Mouse (Mus musculus) embryonic facial prominence, embryonic 15.5 days (tissue): Measurements from ENCODE around the gene Kalrn. TPM values are rescaled to one million over a fixed set of nuclear protein-coding genes. Genes with fewer than 3 reads are reported as not detected.

ENCODE experiments used
- ATAC-seq: fragments of 200-750 bp; cut with Nextera tagmentation; 2 replicates; pipeline ENCODE4 v1.8.0; 2017; ENCODE audit warnings: low read depth, moderate TSS enrichment; ENCODE audit not compliant: insufficient number of reproducible peaks, low FRiP score, low TSS enrichment
- H3K27ac ChIP-seq: fragments of 300-500 bp; sonication (generic); replicated peaks from 2 replicates; pipeline ENCODE4 v1.5.1; 2015; ENCODE audit warnings: mild to moderate bottlenecking, inconsistent platforms
- H3K27me3 ChIP-seq: fragments of 300-500 bp; sonication (generic); 2 replicates; pipeline ENCODE4 v1.6.1; 2015; ENCODE audit warnings: inconsistent platforms
- H3K36me3 ChIP-seq: fragments of 300-500 bp; sonication (generic); 2 replicates; pipeline ENCODE4 v1.6.1; 2015; ENCODE audit warnings: mild to moderate bottlenecking, inconsistent platforms
- H3K4me1 ChIP-seq: fragments of 300-500 bp; sonication (generic); 2 replicates; pipeline ENCODE4 v1.6.1; 2015; ENCODE audit warnings: inconsistent platforms
- H3K4me2 ChIP-seq: fragments of 300-500 bp; sonication (generic); replicated peaks from 2 replicates; pipeline ENCODE4 v1.6.1; 2015; ENCODE audit warnings: mild to moderate bottlenecking, inconsistent platforms
- H3K4me3 ChIP-seq: fragments of 300-500 bp; sonication (generic); replicated peaks from 2 replicates; pipeline ENCODE4 v1.5.1; 2015; ENCODE audit warnings: mild to moderate bottlenecking, inconsistent platforms
- H3K9ac ChIP-seq: fragments of 300-500 bp; sonication (generic); 2 replicates; pipeline ENCODE4 v1.6.1; 2015; ENCODE audit warnings: inconsistent platforms
- H3K9me3 ChIP-seq: fragments of 300-500 bp; sonication (generic); replicated peaks from 2 replicates; pipeline ENCODE4 v1.6.1; 2016; ENCODE audit warnings: inconsistent platforms
- WGBS: fragments of 180-500 bp; shearing (Covaris S2); methylation state at CpG from one replicate; pipeline ENCODE4 v1.1.7; 2015; 5-methylcytosine and 5-hydroxymethylcytosine counted together
- polyA plus RNA-seq: library from polyadenylated mRNA; unstranded; fragments of >200 nt; fragmentation: Nextera tagmentation; extraction: Ambion mirVana; gene quantifications from 2 replicates; pipeline ENCODE4 v1.2.1, GENCODE M21; 2015

Kalrn gene
- polyA plus RNA-seq, 1 experiment from 2014 or later, result 14.3 TPM

- H3K36me3 ChIP-seq, result no peaks in the 10 kb centered on the region
Measured at GRCm38 (mm10) chr16:34279654-34280383, 293.5 kb downstream of the Kalrn start.

GRCm38 (mm10) chr16:34278249-34278790 is 295.0 kb downstream of the Kalrn start:
- ATAC-seq, result no peak
- H3K9me3 ChIP-seq, result no peaks in the 10 kb centered on the region
- H3K27me3 ChIP-seq, result no peaks in the 10 kb centered on the region
- no peaks in the 10 kb centered on the region for H3K36me3 ChIP-seq
- H3K4me3 ChIP-seq, result no peak overlapping the region
- 20% methylated on average over 4 of the region's 4 CpGs for WGBS
- H3K4me2 ChIP-seq, result no peak overlapping the region
- no peak overlapping the region for H3K27ac ChIP-seq
- H3K4me1 ChIP-seq, result 0 out of 2 replicates have a peak, but pooled peaks cover 2% of the 10 kb centered on the region
- H3K9ac ChIP-seq, result no peak overlapping the region

More at GRCm38 (mm10) chr16:34279654-34280383, 293.5 kb downstream of the Kalrn start:
- Histone ChIP-seq H3K27me3 (no peaks in the 10 kb centered on the region), H3K9me3 (no peaks in the 10 kb centered on the region), H3K4me3 (no peak overlapping the region), H3K9ac (no peak overlapping the region), H3K4me1 (no peaks in the 10 kb centered on the region), H3K4me2 (no peak overlapping the region), H3K27ac (no peak overlapping the region)
- 77% methylated on average over 7 of the region's 7 CpGs for WGBS
- no peak for ATAC-seq

- Histone ChIP-seq H3K9me3 (no peaks in the 10 kb centered on the region), H3K36me3 (no peaks in the 10 kb centered on the region), H3K4me1 (0 out of 2 replicates have a peak, but pooled peaks cover 2% of the 10 kb centered on the region), H3K4me2 (no peak overlapping the region), H3K27me3 (no peaks in the 10 kb centered on the region), H3K27ac (no peak overlapping the region), H3K9ac (no peak overlapping the region), H3K4me3 (no peak overlapping the region)
- no peak for ATAC-seq
Measured at GRCm38 (mm10) chr16:34274607-34275006, 298.7 kb downstream of the Kalrn start.

GRCm38 (mm10) chr16:34271476-34271875 is 301.9 kb downstream of the Kalrn start:
- no peaks in the 10 kb centered on the region for H3K27me3 ChIP-seq
- no peak overlapping the region for H3K27ac ChIP-seq
- H3K4me1 ChIP-seq, result 0 out of 2 replicates have a peak, but pooled peaks cover 2% of the 10 kb centered on the region
- H3K4me2 ChIP-seq, result no peak overlapping the region
- H3K4me3 ChIP-seq, result no peak overlapping the region
- H3K9ac ChIP-seq, result no peak overlapping the region
- no peaks in the 10 kb centered on the region for H3K9me3 ChIP-seq
- 92% methylated on average over 5 of the region's 5 CpGs for WGBS
- ATAC-seq, result no peak
- no peaks in the 10 kb centered on the region for H3K36me3 ChIP-seq

GRCm38 (mm10) chr16:34270681-34271080 is 302.7 kb downstream of the Kalrn start:
- Histone ChIP-seq H3K4me3 (no peak overlapping the region), H3K4me2 (no peak overlapping the region), H3K4me1 (0 out of 2 replicates have a peak, but pooled peaks cover 2% of the 10 kb centered on the region), H3K27me3 (no peaks in the 10 kb centered on the region), H3K9me3 (no peaks in the 10 kb centered on the region), H3K36me3 (no peaks in the 10 kb centered on the region), H3K9ac (no peak overlapping the region), H3K27ac (no peak overlapping the region)
- WGBS, result 84% methylated on average over 2 of the region's 2 CpGs
- no peak for ATAC-seq

GRCm38 (mm10) chr16:34269642-34270041 is 303.7 kb downstream of the Kalrn start:
- 82% methylated on average over 8 of the region's 8 CpGs for WGBS
- Histone ChIP-seq H3K9me3 (no peaks in the 10 kb centered on the region), H3K4me1 (0 out of 2 replicates have a peak, but pooled peaks cover under 1% of the 10 kb centered on the region), H3K4me2 (no peak overlapping the region), H3K27me3 (no peaks in the 10 kb centered on the region), H3K36me3 (no peaks in the 10 kb centered on the region), H3K27ac (no peak overlapping the region), H3K9ac (no peak overlapping the region), H3K4me3 (no peak overlapping the region)
- ATAC-seq, result no peak

- Histone ChIP-seq H3K4me2 (no peak overlapping the region), H3K27ac (no peak overlapping the region), H3K4me3 (no peak overlapping the region), H3K4me1 (peaks cover 8% of the 10 kb centered on the region), H3K36me3 (no peaks in the 10 kb centered on the region), H3K9ac (no peak overlapping the region), H3K9me3 (no peaks in the 10 kb centered on the region), H3K27me3 (no peaks in the 10 kb centered on the region)
- ATAC-seq, result no peak
- WGBS, result 97% methylated on average over 1 of the region's 1 CpGs
Measured at GRCm38 (mm10) chr16:34267751-34268150, 305.6 kb downstream of the Kalrn start.

GRCm38 (mm10) chr16:34264671-34265070 is 308.7 kb downstream of the Kalrn start:
- ATAC-seq, result no peak
- Histone ChIP-seq H3K4me2 (no peak overlapping the region), H3K36me3 (no peaks in the 10 kb centered on the region), H3K27me3 (no peaks in the 10 kb centered on the region), H3K9ac (no peak overlapping the region), H3K27ac (no peak overlapping the region), H3K9me3 (no peaks in the 10 kb centered on the region), H3K4me1 (peaks cover 8% of the 10 kb centered on the region), H3K4me3 (no peak overlapping the region)
- 80% methylated on average over 3 of the region's 3 CpGs for WGBS

- Histone ChIP-seq H3K27me3 (no peaks in the 10 kb centered on the region), H3K9ac (no peak overlapping the region), H3K4me1 (peaks cover 8% of the 10 kb centered on the region), H3K27ac (no peak overlapping the region), H3K4me3 (no peak overlapping the region), H3K36me3 (no peaks in the 10 kb centered on the region), H3K4me2 (no peak overlapping the region), H3K9me3 (no peaks in the 10 kb centered on the region)
- no peak for ATAC-seq
- 58% methylated on average over 22 of the region's 22 CpGs for WGBS
Measured at GRCm38 (mm10) chr16:34262731-34263460, 310.4 kb downstream of the Kalrn start.

- Histone ChIP-seq H3K9me3 (no peaks in the 10 kb centered on the region), H3K4me3 (no peak overlapping the region), H3K27ac (no peak overlapping the region), H3K27me3 (no peaks in the 10 kb centered on the region), H3K9ac (no peak overlapping the region), H3K36me3 (no peaks in the 10 kb centered on the region), H3K4me2 (no peak overlapping the region), H3K4me1 (peaks cover 8% of the 10 kb centered on the region)
- ATAC-seq, result no peak
- 33% methylated on average over 10 of the region's 10 CpGs for WGBS
Measured at GRCm38 (mm10) chr16:34260971-34261924, 312.1 kb downstream of the Kalrn start.
